Comparison of ENCODE assay signal across 15 mouse cellular contexts in the genomic region with DNA sequence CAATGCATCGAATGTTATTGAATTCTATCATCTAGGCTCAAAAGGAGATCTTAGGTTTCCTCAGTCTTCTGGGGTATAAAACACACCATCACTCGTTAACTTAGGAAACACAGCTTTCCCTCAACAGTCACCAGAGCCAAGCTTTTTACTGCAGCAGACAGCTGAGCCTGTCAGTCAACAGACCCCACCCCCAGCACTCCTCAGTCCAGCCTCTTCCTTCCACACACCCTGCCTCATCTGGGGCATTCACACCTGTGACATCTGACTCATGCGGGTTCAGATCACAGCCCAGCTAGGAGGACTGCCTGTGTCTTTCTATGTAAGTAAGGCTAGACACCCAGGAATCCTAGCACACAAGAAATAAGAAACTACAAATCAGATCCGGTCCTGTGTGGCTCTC. TPM values are rescaled to one million over a fixed set of nuclear protein-coding genes. Genes with fewer than 3 reads are reported as not detected.
DNase-seq lines count a peak whose midpoint lies in the region; ATAC-seq and TF ChIP-seq lines count a peak whose summit lies in the region.
"Had no signal": no experiment of that assay in that cellular context is flagged by ENCODE, and none has a peak within 500 bp of the region (broad histone marks: within the 10 kb centered on the region; RNA-seq: fewer than 3 reads in every experiment).

No protein-coding gene starts in this region.

- DNase-seq in limb, embryonic 14.5 days (ENCODE audit: low spot score): peak; percentile 39
- no peak for DNase-seq in limb, embryonic 10.5 days (ENCODE audit: low spot score)
- peak; percentile 72 for DNase-seq in induced T-regulatory cell, adult 2 months (ENCODE audit: low read depth)
- peak; percentile 74 for DNase-seq in yolk sac, embryonic 10.5 days (ENCODE audit: low spot score)
- DNase-seq in adrenal gland, adult 2 months: no peak
- DNase-seq in adrenal gland, postnatal 4 days (ENCODE audit: low spot score in 2 of 2): no peak
- DNase-seq: midbrain, embryonic 14.5 days had no signal

- H3K27ac ChIP-seq in limb, embryonic 14.5 days (replicated peaks; ENCODE audit: low read depth, low read length): no peak overlapping the region
- H3K27ac ChIP-seq in limb, embryonic 10.5 days: no peak overlapping the region
- H3K27ac ChIP-seq in liver, embryonic 16.5 days (ENCODE audit: low read length): peak overlapping the region; percentile 62
- H3K27ac ChIP-seq: heart, embryonic 15.5 days; lung, embryonic 15.5 days had no signal

- H3K4me1 ChIP-seq in limb, embryonic 14.5 days (ENCODE audit: control insufficient read depth, insufficient read depth, low read length): no peaks in the 10 kb centered on the region
- peaks cover 6% of the 10 kb centered on the region for H3K4me1 ChIP-seq in limb, embryonic 10.5 days
- H3K4me1 ChIP-seq in liver, embryonic 16.5 days (ENCODE audit: control insufficient read depth, low read depth, low read length): peaks cover 82% of the 10 kb centered on the region

- 45% methylated on average over 4 of the region's 4 CpGs for WGBS in limb, embryonic 14.5 days
- WGBS in limb, embryonic 10.5 days: 60% methylated on average over 4 of the region's 4 CpGs
- WGBS in liver, embryonic 16.5 days (ENCODE audit: insufficient replicate concordance): 55% methylated on average over 4 of the region's 4 CpGs

- H3K4me3 ChIP-seq in limb, embryonic 14.5 days (replicated peaks; ENCODE audit: low read length): no peak overlapping the region
- H3K4me3 ChIP-seq in limb, embryonic 10.5 days: no peak overlapping the region
- H3K4me3 ChIP-seq in liver, embryonic 16.5 days (ENCODE audit: low read depth, low read length): no peak overlapping the region
- H3K4me3 ChIP-seq: heart, embryonic 15.5 days; lung, embryonic 15.5 days had no signal

- H3K4me2 ChIP-seq in limb, embryonic 14.5 days (replicated peaks; ENCODE audit: low read depth, low read length, severe bottlenecking): no peak overlapping the region
- H3K4me2 ChIP-seq in liver, embryonic 16.5 days (ENCODE audit: low read depth, low read length): no peak overlapping the region
- H3K4me2 ChIP-seq: heart, embryonic 15.5 days; lung, embryonic 15.5 days had no signal

- peaks cover 20% of the 10 kb centered on the region for H3K36me3 ChIP-seq in limb, embryonic 14.5 days (ENCODE audit: control insufficient read depth, insufficient read depth, low read length)
- peaks cover 30% of the 10 kb centered on the region for H3K36me3 ChIP-seq in limb, embryonic 10.5 days
- H3K36me3 ChIP-seq in liver, embryonic 16.5 days (ENCODE audit: control insufficient read depth, insufficient read depth): peaks cover 16% of the 10 kb centered on the region

- ATAC-seq in limb, embryonic 14.5 days (ENCODE audit: low FRiP score, low read depth): peak; percentile 76
- ATAC-seq in liver, embryonic 16.5 days (ENCODE audit: low read depth): 0 out of 2 replicates have a peak, but pooled peaks have one; percentile 28
- no peak; the same call in 1 of the 2 replicates for ATAC-seq in megakaryocyte-erythroid progenitor cell, adult 5-6 weeks (replicated peaks; ENCODE audit: low FRiP score, low TSS enrichment, poor library complexity, severe bottlenecking)

- H3K9me3 ChIP-seq in limb, embryonic 14.5 days (ENCODE audit: control insufficient read depth, low read length): no peaks in the 10 kb centered on the region
- no peaks in the 10 kb centered on the region for H3K9me3 ChIP-seq in limb, embryonic 10.5 days (replicated peaks)
- no peaks in the 10 kb centered on the region for H3K9me3 ChIP-seq in liver, embryonic 16.5 days (replicated peaks; ENCODE audit: control insufficient read depth, low read length)
- H3K9me3 ChIP-seq: heart, embryonic 15.5 days; lung, embryonic 15.5 days had no signal

- H3K27me3 ChIP-seq in limb, embryonic 14.5 days (ENCODE audit: control insufficient read depth, insufficient read depth, low read length): no peaks in the 10 kb centered on the region
- H3K27me3 ChIP-seq in limb, embryonic 10.5 days (ENCODE audit: low read depth, poor library complexity, severe bottlenecking): no peaks in the 10 kb centered on the region
- no peaks in the 10 kb centered on the region for H3K27me3 ChIP-seq in liver, embryonic 16.5 days (ENCODE audit: control insufficient read depth, insufficient read depth, low read depth, low read length)
- H3K27me3 ChIP-seq: heart, embryonic 15.5 days; lung, embryonic 15.5 days had no signal

- H3K9ac ChIP-seq in limb, embryonic 14.5 days (ENCODE audit: low read depth, low read length, severe bottlenecking): no peak overlapping the region
- H3K9ac ChIP-seq in liver, embryonic 16.5 days (ENCODE audit: low read depth, low read length): 0 out of 2 replicates have a peak overlapping the region, but pooled peaks have one; percentile 27
- H3K9ac ChIP-seq: heart, embryonic 15.5 days; lung, embryonic 15.5 days had no signal

- TF ChIP-seq POLR2A in limb, embryonic 14.5 days (IDR thresholded peaks at IDR 0.05; ENCODE audit: borderline replicate concordance, extremely low read depth, insufficient read depth, insufficient read length): no peak

RNA-seq across cellular contexts. Expression of a gene that starts 7.9 kb away (rescaled TPM):
- polyA plus RNA-seq in limb, embryonic 14.5 days (2012; rRNA removed): 0.03 and 0.04 TPM in 2 replicates
- polyA plus RNA-seq in limb, embryonic 14.5 days (2014; fragmentation: Nextera tagmentation; extraction: Ambion mirVana): 0.12 TPM in 1 of 2 replicates, not detected in the other
- polyA plus RNA-seq in limb, embryonic 10.5 days (2016; fragmentation: Nextera tagmentation; extraction: Ambion mirVana): 0.08 and 0.11 TPM in 2 replicates
- polyA plus RNA-seq in liver, embryonic 16.5 days (2015; fragmentation: Nextera tagmentation; extraction: Ambion mirVana): 0.04 TPM in 1 of 2 replicates, not detected in the other
- not detected for total RNA-seq in adrenal gland, adult 2 months (2021)
- 0.06 and 0.19 TPM in 2 replicates for polyA plus RNA-seq in adrenal gland, adult 2 months (2012; rRNA removed)
- not detected in 2 replicates for total RNA-seq in megakaryocyte-erythroid progenitor cell, adult 5-6 weeks (2014; fragmentation: Nextera tagmentation)
- not detected in 2 replicates for total RNA-seq in megakaryocyte-erythroid progenitor cell, adult 5-6 weeks (2017)
- total RNA-seq in adrenal gland, postnatal 4 days (2021): under 1 TPM; 0.23 to 0.59 TPM
- total RNA-seq: layer of hippocampus, postnatal 14 days had no signal
- polyA plus RNA-seq: forebrain, embryonic 11.5 days; heart, embryonic 15.5 days; midbrain, embryonic 14.5 days; stomach, embryonic 14.5 days had no signal

RNA-seq across cellular contexts. Expression of a gene that starts 10.9 kb away (rescaled TPM):
- 30.3 and 41.1 TPM in 2 replicates for polyA plus RNA-seq in limb, embryonic 14.5 days (2012; rRNA removed)
- polyA plus RNA-seq in limb, embryonic 14.5 days (2014; fragmentation: Nextera tagmentation; extraction: Ambion mirVana): 20.4 TPM in 2 replicates
- polyA plus RNA-seq in limb, embryonic 10.5 days (2016; fragmentation: Nextera tagmentation; extraction: Ambion mirVana): 30.4 and 31.0 TPM in 2 replicates
- 37.1 and 40.0 TPM in 2 replicates for polyA plus RNA-seq in liver, embryonic 16.5 days (2015; fragmentation: Nextera tagmentation; extraction: Ambion mirVana)
- 100 to 1,000 TPM; 116 to 132 TPM for total RNA-seq in adrenal gland, adult 2 months (2021)
- polyA plus RNA-seq in adrenal gland, adult 2 months (2012; rRNA removed): 55.2 and 65.0 TPM in 2 replicates
- total RNA-seq in megakaryocyte-erythroid progenitor cell, adult 5-6 weeks (2014; fragmentation: Nextera tagmentation): 67.0 and 82.9 TPM in 2 replicates
- 29.2 and 32.5 TPM in 2 replicates for total RNA-seq in megakaryocyte-erythroid progenitor cell, adult 5-6 weeks (2017)
- total RNA-seq in adrenal gland, postnatal 4 days (2021): 10 to 100 TPM; 73.1 to 89.5 TPM

RNA-seq across cellular contexts. Expression of a gene that starts 49.7 kb away (rescaled TPM):
- polyA plus RNA-seq in limb, embryonic 14.5 days (2012; rRNA removed): not detected in 2 replicates
- polyA plus RNA-seq in limb, embryonic 14.5 days (2014; fragmentation: Nextera tagmentation; extraction: Ambion mirVana): not detected in 2 replicates
- 0.65 TPM in 1 of 2 replicates, not detected in the other for polyA plus RNA-seq in limb, embryonic 10.5 days (2016; fragmentation: Nextera tagmentation; extraction: Ambion mirVana)
- not detected in 2 replicates for polyA plus RNA-seq in liver, embryonic 16.5 days (2015; fragmentation: Nextera tagmentation; extraction: Ambion mirVana)
- under 1 TPM in 1 of 2 experiments, not detected in 1; 0.69 TPM for total RNA-seq in adrenal gland, adult 2 months (2021)
- 0.28 TPM in 1 of 2 replicates, not detected in the other for polyA plus RNA-seq in adrenal gland, adult 2 months (2012; rRNA removed)
- not detected in 2 replicates for total RNA-seq in megakaryocyte-erythroid progenitor cell, adult 5-6 weeks (2014; fragmentation: Nextera tagmentation)
- total RNA-seq in megakaryocyte-erythroid progenitor cell, adult 5-6 weeks (2017): not detected in 2 replicates
- total RNA-seq in adrenal gland, postnatal 4 days (2021): under 1 TPM; 0.73 to 0.79 TPM
- total RNA-seq: layer of hippocampus, postnatal 14 days had no signal
- polyA plus RNA-seq: cortical plate, adult 2 months; forebrain, embryonic 11.5 days; heart, embryonic 15.5 days; lung, embryonic 15.5 days; midbrain, embryonic 14.5 days; stomach, embryonic 14.5 days had no signal

RNA-seq across cellular contexts. Expression of a gene that starts 54.8 kb away (rescaled TPM):
- polyA plus RNA-seq in limb, embryonic 14.5 days (2012; rRNA removed): 62.4 and 72.0 TPM in 2 replicates
- polyA plus RNA-seq in limb, embryonic 14.5 days (2014; fragmentation: Nextera tagmentation; extraction: Ambion mirVana): 27.9 and 29.8 TPM in 2 replicates
- 29.7 and 31.4 TPM in 2 replicates for polyA plus RNA-seq in limb, embryonic 10.5 days (2016; fragmentation: Nextera tagmentation; extraction: Ambion mirVana)
- 12.8 and 15.3 TPM in 2 replicates for polyA plus RNA-seq in liver, embryonic 16.5 days (2015; fragmentation: Nextera tagmentation; extraction: Ambion mirVana)
- 100 to 1,000 TPM; 172 to 181 TPM for total RNA-seq in adrenal gland, adult 2 months (2021)
- 118 and 132 TPM in 2 replicates for polyA plus RNA-seq in adrenal gland, adult 2 months (2012; rRNA removed)
- 42.9 and 43.9 TPM in 2 replicates for total RNA-seq in megakaryocyte-erythroid progenitor cell, adult 5-6 weeks (2014; fragmentation: Nextera tagmentation)
- 19.5 and 23.3 TPM in 2 replicates for total RNA-seq in megakaryocyte-erythroid progenitor cell, adult 5-6 weeks (2017)
- total RNA-seq in adrenal gland, postnatal 4 days (2021): 100 to 1,000 TPM in 1 of 2 experiments, 10 to 100 TPM in 1; 93.9 to 111 TPM

Comparison
In these comparisons a context has a peak if more than half of its experiments do, and no peak if none do; other contexts are left out.
1. DNase-seq: peak in limb, embryonic 14.5 days (single experiment), induced T-regulatory cell, adult 2 months (single experiment) and yolk sac, embryonic 10.5 days (single experiment); none in limb, embryonic 10.5 days (single experiment), adrenal gland, adult 2 months (single experiment) and adrenal gland, postnatal 4 days (0 of 2).